Mouse (Mus musculus) erythroid progenitor cell, adult 5-6 weeks (primary cell): ENCODE results near the gene Chst11. TPM values are rescaled to one million over a fixed set of nuclear protein-coding genes. Genes with fewer than 3 reads are reported as not detected.

ENCODE experiments used
- ATAC-seq: replicated peaks from 2 replicates; pipeline ENCODE4 v1.8.0; 2016; ENCODE audit warnings: moderate number of reproducible peaks, mild to moderate bottlenecking, moderate TSS enrichment, inconsistent platforms; ENCODE audit not compliant: poor library complexity, low FRiP score, severe bottlenecking
- total RNA-seq, 2 experiments: library from RNA; stranded (forward) in 1 of 2; stranded (reverse) in 1 of 2; fragments of 150-400 nt in 1 of 2; fragments of 186-747, 209-891 nt in 1 of 2; gene quantifications; 2 replicates each; pipeline versions ENCODE4 v1.2.3 to v1.2.4; 2015 to 2017; ENCODE audit warnings: low replicate concordance in 2 of 2

Gene Chst11
- total RNA-seq, 2 experiments from 2014 or later: 15.9 to 17.2 TPM

- ATAC-seq: no peak
These were observed 203.8 kb downstream of the Chst11 start for GRCm38 (mm10) chr10:83189071-83189470.

GRCm38 (mm10) chr10:83191476-83191875 lies 206.2 kb downstream of the Chst11 start:
- no peak for ATAC-seq

- ATAC-seq: no peak
These were observed 206.7 kb downstream of the Chst11 start for GRCm38 (mm10) chr10:83191982-83192381.

GRCm38 (mm10) chr10:83197690-83198336 lies 212.5 kb downstream of the Chst11 start:
- ATAC-seq: 0 out of 2 replicates have a peak, but pooled peaks have one; percentile 50

- no peak for ATAC-seq
These were observed 213.4 kb downstream of the Chst11 start for GRCm38 (mm10) chr10:83198692-83199091.

GRCm38 (mm10) chr10:83199290-83199689 lies 214.0 kb downstream of the Chst11 start:
- no peak for ATAC-seq

GRCm38 (mm10) chr10:83201525-83201924 lies 216.2 kb downstream of the Chst11 start:
- no peak for ATAC-seq

- ATAC-seq: no peak
These were observed 217.8 kb downstream of the Chst11 start for GRCm38 (mm10) chr10:83202906-83203702.

- ATAC-seq: no peak
These were observed 223.1 kb downstream of the Chst11 start for GRCm38 (mm10) chr10:83208436-83208835.

- ATAC-seq: no peak
These were observed 224.1 kb downstream of the Chst11 start for GRCm38 (mm10) chr10:83209388-83209787.

- ATAC-seq: no peak
These were observed 224.8 kb downstream of the Chst11 start for GRCm38 (mm10) chr10:83210122-83210521.

- ATAC-seq: no peak
These were observed 225.8 kb downstream of the Chst11 start for GRCm38 (mm10) chr10:83210968-83211583.

GRCm38 (mm10) chr10:83212618-83213017 lies 227.3 kb downstream of the Chst11 start:
- no peak for ATAC-seq

GRCm38 (mm10) chr10:83215559-83215958 lies 230.3 kb downstream of the Chst11 start:
- no peak for ATAC-seq

- ATAC-seq: no peak
These were observed 232.0 kb downstream of the Chst11 start for GRCm38 (mm10) chr10:83217256-83217655.

- no peak for ATAC-seq
These were observed 233.5 kb downstream of the Chst11 start for GRCm38 (mm10) chr10:83218778-83219177.

GRCm38 (mm10) chr10:83219729-83220128 lies 234.4 kb downstream of the Chst11 start:
- peak; percentile 63; the same call in 1 of the 2 replicates for ATAC-seq

- ATAC-seq: no peak
These were observed 234.9 kb downstream of the Chst11 start for GRCm38 (mm10) chr10:83220217-83220616.

- no peak for ATAC-seq
These were observed 235.5 kb downstream of the Chst11 start for GRCm38 (mm10) chr10:83220847-83221246.

- no peak for ATAC-seq
These were observed 239.7 kb downstream of the Chst11 start for GRCm38 (mm10) chr10:83224999-83225398.

- no peak for ATAC-seq
These were observed 243.3 kb downstream of the Chst11 start for GRCm38 (mm10) chr10:83228626-83229025.
